Mouse (Mus musculus) kidney, adult 2 months (tissue): ENCODE results near the gene Prdm2.

Experiments used
- CTCF ChIP-seq: fragments of 200-500 bp; conservative IDR thresholded peaks from 2 replicates; pipeline ENCODE4 v1.5.1; 2011; ENCODE audit warnings: low read depth, mild to moderate bottlenecking, control low read depth, low read length, moderate library complexity, mixed read lengths; ENCODE audit not compliant: insufficient read depth, insufficient read length
- POLR2A ChIP-seq: fragments of 200-500 bp; IDR thresholded peaks from one replicate; pipeline ENCODE4 v1.6.1; 2011; ENCODE audit warnings: low read depth, low read length, control low read depth

GRCm38 (mm10) chr4:143259718-143260349 is 47.0 kb upstream of the Prdm2 start:
- TF ChIP-seq POLR2A = no peak
- TF ChIP-seq CTCF = no peak
